Mouse (Mus musculus) A20 (cell line): ENCODE measurements around the gene Toe1.

Experiments
- DNase-seq: peaks from one replicate; pipeline ENCODE4 v3.0.0-alpha.2; 2011; ENCODE audit warnings: low read depth, low spot score

The Toe1 gene

DNA sequence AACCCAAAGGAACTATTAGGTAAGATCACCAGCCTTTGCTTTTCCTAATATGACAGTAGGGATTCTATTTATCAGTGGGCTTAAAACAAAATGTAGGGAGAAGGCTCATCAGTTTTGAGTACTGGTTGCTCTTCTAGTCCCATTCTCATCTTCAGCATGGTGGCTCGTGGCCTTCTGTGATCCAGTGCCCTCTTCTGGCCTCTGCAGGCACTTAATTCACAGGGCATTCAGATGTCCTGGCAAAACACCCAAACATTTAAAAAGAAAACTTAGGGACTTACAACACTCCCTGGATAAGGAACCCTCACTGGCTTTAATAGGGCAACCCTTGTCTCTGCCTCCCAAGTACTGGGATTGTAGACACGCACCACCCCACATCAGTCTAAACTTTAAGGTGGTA lies 13.2 kb downstream of the Toe1 start:
- peak; percentile 19 for DNase-seq

DNA sequence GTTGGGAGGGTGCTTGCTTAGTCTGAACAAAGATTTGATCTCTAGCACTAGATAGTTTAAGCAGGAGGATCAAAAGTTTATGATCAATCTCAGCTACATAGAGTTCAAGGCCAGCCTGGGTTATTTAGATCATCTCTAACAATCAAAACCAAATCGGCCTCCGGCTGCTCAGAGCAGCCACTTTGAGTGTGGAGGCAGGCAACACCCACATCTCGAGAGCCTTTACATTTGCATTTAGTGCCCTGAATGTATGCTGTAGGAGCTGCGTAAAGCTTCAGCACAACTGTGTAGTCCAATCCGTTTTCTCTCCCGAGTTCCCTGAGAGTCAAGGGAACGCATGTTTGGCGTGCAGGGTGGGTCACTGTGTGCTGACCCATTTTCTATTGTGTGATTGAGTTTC lies 15.0 kb downstream of the Toe1 start:
- DNase-seq = no peak

DNA sequence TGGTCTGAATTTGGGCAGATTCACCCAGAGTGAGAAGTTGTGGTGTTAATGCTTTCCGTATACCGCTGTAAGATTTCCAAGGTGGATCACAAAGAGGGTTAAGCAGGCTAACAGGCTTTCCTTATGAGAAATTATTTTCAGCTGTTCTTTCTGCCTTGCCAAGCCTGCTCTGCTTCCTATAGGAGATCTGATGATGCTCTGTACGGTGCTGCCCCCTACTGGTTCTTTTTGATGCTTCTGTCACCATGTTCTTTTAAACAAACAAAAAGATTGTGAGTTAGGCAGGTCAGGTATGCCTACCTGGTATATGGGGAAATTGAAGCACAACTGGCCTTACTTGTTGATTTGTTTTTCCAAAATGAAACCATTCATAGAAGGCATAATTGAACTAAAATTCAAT lies 18.5 kb downstream of the Toe1 start:
- DNase-seq = peak; percentile 82

DNA sequence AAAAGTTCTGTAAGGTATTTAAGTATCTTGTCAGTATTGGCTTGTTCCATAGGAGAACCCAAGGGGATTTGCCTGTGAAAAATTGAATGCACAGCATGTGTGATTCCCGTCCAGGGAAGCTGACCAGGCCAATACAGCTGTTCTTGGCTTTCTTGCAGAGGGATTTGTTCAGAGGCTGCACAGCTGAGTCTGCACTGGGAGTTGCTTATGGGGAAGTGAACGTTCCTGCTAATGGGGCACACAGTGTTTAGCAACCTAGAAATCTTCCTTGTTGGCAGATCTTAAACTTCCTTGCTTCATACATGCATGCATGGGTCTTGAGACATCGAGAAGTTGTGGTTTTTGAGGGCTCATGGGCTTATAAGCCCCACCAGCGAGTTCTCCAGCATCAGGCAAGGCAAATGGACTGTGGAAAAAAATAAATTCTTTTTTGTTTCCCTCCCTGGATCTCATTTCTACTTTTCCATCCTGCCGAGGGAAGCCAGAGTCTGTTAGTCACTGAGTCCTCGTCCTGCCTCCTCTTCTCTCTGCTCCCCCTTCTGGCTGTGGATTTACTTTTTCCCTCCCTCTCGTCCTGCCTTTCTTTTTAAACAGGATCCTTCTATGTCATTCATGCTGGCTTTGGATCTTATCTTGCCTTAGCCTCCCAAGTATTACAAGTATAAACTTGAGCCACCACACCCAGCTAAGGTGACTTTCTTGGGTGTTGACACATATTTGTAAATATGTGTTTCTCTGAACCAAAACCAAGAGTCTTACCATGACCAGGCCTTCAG lies 19.3 kb downstream of the Toe1 start:
- no peak for DNase-seq

DNA sequence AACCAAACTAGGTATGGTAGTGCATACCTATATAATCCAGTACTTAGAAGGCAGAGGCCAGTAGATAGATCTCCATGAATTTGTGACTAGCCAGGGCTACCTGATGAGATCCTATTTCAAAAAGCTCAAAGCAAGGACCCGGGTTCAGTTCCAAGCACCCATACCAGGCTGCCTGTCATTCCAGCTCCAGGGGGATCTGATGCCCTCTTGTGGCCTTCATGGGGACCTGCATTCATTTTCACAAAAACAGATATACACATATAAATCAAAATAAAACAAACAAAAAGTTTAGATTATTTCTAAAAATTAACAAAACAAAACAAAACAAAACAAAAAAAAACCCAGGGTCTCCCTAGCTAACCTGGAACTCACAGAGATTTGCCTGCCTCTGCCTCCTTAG lies 20.9 kb downstream of the Toe1 start:
- DNase-seq = peak; percentile 26

DNA sequence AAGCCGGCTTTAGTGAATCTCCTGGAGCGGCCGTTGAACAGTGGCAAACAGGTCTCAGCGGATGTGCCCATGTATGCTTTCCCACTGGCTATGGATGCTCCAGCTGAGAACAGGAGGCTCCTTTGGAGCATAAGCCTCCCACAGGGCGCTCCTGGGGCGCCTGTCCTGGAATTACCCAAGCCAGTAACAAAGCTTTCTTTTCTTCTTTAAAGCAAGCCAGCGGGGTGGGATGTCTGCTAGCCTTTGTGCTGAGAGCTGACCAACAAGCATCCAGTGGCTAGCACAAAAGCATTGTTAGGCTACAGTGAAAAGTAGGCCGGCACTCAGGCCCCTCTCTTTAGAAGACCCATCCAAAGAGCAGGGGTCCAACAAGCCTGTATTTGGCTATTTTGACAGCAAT lies 25.3 kb downstream of the Toe1 start:
- no peak for DNase-seq

DNA sequence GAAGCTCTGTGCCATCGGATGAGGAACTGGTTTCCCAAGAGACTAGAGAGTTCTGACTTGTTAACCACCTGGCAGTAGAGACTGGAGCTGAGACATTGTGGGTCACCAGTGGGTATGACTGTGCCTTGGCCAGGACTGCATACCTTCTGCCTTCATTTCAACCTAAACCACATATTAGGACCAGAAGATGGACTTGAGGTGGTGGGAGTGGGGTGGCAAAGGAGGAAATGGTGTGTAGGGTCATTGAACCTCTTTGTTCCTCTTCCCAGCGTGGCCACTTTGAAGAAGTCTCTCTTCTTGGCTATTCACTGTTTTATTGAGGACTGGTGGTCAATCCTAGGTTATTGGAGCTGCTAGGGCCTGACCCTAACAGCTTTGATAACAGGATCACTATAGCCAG lies 26.1 kb downstream of the Toe1 start:
- DNase-seq = no peak

DNA sequence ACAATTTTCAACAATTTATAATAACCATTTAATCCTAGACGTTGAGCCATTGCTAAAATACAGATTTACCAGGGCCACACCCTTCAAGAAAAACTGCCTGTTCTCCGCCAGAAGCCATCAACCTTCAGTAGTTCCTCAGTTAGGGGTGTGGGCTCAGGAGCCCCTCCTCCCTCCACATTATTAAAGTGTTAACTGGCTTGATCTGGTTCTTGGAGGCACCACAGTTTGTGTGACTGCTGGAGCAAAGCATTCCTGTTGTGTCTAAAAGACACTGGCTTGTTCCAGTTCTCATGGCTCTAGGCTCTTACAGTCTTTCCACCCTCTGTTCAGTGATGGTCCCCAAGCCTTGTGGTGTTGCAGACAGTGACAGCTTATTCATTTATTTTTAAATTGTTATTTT lies 26.9 kb downstream of the Toe1 start:
- no peak for DNase-seq

DNA sequence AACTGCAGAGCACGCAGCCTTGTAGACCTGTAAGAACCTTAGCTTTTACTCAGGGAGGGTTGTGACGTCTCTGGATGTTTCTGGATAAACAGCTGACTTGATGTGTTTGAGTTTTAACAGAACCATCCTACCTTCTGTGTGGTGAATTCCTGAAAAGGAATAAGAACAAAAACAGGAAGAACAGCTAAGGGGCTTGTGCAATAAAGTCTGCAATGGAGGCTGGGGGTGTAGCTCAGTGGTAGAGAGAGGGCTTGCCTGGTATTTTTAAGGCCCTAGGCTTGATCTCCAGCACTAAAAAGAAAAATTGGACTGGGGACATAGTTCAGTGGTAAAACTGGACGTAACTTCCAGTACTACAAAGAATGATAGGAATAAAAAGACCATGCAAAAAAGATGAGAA lies 30.4 kb downstream of the Toe1 start:
- DNase-seq = no peak

DNA sequence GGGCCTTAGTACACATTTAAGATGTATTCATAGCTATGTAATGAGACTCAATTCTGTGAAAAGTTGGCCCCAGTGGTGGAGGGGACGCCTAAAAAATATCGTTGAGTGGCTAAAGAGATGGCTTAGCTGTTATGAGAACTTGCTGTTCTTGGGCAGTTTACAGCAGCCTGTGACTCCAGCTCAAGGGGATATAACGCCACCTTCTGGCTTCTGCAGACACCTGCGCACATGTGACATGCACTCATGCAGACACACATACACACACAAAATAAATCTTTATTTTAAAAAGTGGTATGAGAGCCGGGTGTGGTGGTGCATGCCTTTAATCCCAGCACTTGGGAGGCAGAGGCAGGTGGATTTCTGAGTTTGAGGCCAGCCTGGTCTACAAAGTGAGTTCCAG lies 31.0 kb downstream of the Toe1 start:
- peak; percentile 17 for DNase-seq

DNA sequence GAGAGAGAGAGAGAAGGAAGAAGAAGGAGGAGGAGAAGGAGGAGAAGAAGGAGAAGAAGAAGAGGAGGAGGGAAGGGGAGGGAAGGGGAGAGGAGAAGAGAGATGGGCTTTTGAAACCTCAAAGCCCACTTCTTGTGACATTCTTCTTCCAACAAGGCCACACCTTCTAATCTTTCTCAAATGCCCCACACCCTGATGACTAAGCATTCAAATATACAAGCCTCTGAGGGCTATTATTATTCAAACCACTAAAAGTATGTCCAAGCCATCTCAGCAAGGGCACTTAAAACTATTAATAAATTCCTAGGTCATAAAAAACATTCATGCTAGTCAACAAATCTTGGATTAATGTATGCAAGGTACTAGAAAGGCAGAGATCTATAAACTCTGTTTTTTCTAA lies 38.4 kb downstream of the Toe1 start:
- no peak for DNase-seq

DNA sequence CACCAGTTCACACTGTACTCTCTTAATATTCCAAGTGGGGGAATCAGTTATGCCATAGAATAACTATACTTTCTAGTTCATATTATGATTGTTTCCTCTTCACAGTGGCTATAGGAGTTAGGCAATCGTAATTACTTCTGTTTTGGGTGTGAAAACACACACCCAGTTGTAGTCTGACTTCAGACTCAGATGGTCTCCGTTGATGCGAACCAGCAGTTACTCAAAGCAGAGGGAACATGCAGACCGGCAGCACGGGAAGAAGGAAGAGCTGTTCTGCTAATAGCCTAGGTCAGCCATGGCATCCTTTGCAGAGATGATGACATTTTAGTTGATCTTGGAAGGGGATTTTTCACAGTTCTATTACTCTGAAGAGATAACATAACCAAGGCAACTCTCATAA lies 38.9 kb downstream of the Toe1 start:
- no peak for DNase-seq

DNA sequence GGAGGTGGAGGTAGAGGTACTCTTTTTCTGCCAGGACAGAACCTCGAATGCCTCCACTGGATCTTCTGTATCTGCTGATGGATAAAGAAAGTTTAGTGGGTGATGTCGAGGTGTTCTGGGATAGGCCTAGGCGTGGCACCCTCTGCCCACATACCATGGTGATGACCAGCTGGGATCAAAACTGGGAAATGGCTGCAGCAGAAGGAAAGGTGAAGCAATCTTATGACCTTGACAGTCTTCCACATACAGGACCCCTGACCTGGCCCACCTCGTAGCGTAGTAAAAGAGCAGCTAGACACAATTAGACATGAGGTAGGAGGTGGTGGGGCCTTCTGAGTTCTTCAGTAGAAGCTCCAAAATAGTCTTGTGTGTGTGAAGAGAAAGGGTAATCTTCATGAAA lies 43.4 kb downstream of the Toe1 start:
- no peak for DNase-seq

DNA sequence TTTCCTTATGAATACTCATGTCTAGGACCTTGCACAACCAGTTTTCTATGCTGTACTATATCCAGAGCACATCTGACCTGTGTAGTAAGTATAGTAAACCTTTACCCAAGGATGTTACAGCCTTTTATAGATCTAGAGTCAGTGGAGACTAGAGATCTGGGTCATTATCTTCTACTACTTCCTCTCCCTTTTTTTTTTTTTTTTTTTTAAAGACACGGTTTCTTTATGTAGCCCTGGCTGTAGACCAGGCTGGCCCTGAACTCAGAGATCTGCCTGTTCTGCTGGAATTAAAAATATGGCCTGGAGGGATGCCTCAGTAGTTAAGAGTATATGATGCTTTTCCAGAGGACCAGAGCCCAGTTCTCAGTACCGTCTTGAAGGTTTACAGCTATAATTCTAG lies 45.5 kb downstream of the Toe1 start:
- no peak for DNase-seq

DNA sequence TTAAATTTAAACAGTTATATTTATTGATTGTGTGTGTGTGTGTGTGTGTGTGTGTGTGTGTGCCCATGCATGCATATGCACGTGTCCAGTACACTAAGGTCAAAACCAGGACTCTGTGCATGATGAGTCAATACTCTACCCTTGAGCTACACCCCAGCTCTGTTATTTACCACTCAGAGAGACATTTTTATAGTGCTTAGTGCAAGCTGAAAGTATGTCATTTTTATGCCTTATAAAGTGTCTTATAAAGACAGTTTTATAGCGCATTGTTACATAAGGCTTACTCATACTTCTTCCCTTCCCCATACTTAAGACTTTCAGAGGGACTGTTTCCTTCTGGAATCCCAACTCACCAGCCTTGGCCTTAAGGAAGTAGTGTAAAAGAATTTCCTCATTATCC lies 57.7 kb downstream of the Toe1 start:
- DNase-seq = no peak
